Mouse (Mus musculus): Measurements from ENCODE around the gene Gpsm2.
"Not testable (repeated sequence)": the region's sequence is repeated elsewhere in the genome, so short reads cannot be mapped to it uniquely, and the experiment has no call there.

Gene Gpsm2

GRCm38 (mm10) chr3:108653710-108654379 is 68.3 kb downstream of the Gpsm2 start, which contains the start of gene Clcc1:
Gene Clcc1 (plus strand): TSS chr3:108653913.
- DNase-seq: peak; percentile 97 to 98

DNA sequence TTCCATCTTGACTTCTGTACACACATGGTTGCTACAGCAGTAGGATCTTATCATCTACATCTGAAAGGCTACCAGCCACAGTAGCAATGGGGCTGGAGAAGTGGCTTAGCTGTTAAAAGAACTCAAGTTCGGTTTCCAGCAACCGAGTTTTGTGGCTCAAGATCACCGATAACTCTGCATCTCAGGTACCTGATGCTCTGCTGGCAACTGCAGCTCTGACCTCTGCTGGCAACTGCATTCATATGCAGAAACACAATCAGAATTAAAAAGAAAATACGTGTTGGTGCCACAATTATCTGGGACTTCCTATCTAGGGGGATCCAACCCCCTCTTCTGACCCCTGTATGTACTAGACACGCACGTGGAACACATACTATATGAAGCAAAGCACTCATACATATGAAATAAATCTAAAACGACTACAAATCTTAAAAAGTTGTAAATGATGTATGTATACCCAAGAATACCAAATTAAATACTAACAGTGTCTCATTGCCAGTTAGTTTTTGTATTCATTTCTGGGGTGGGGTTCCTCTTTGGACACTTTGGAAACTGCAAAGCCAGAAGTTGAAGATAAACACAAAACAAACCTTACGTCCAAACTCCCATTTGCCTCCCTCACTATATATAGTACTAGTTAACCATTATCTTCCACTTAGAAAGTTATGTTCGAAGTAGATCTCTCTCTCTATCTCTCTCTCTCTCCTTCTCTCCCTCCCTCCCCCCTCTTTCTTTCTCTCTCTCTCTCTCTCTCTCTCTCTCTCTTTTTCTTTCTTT is 69.1 kb downstream of the Gpsm2 start:
- DNase-seq: no peak

DNA sequence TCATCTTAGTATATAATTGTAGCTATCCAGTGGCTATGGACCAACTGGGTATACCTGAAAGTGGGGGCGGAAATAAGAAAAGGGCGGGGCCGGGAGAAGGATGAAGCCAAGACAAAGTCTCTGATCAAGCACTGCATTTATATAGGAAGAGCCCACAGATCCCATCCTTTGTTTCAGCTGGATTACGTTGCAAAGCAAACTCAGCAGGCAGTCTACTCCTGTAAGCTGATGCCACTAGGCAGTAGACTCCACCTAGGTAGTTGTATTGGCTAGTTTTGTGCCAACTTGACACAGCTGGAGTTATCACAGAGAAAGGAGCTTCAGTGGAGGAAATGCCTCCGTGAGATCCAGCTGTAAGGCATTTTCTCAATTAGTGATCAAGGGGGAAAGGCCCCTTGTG is 74.4 kb downstream of the Gpsm2 start:
- DNase-seq: not testable (repeated sequence)

- peak; percentile 32 to 67 for DNase-seq
Measured at GRCm38 (mm10) chr3:108646036-108646435, 76.1 kb downstream of the Gpsm2 start.

GRCm38 (mm10) chr3:108644856-108645255 is 77.3 kb downstream of the Gpsm2 start:
- DNase-seq: no peak

DNA sequence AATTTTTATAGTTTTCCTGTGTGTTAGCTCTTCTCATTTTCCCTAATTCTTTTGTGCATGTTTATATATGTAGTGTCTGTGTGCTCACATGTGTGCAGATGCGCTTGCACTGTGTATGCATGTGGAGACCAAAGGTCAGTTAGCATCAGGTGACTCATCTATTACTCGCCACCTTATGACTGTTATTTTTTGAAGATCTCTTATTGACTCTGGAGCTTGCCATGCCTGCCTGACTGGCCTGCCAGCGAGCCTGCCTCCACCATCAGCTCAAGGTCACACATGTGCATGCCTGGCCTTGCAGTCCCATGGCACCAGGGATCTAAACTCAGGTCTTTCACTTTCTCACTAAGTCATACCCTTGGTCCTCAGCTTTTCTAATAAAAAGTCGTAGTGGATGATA is 81.1 kb downstream of the Gpsm2 start:
- DNase-seq: no peak

DNA sequence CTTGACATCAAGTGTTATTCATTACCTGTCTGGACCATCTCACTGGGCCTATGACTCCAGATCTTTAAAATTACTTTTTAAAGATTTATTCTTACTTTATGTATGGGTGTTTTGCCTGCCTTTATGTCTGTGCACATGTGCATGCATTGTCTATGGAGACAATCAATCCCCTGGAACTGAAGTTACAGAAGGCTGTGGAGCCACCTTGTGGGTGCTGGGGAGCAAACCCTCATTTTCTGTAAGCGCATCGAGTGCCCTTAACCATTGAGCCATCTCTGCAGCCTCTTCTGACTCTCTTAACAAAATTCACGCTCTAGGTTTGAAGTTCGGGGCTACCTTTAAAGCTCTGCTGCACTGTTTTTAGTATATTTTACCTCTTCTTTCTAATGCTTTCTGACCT is 82.7 kb downstream of the Gpsm2 start:
- DNase-seq: no peak

GRCm38 (mm10) chr3:108634761-108635160 is 87.3 kb downstream of the Gpsm2 start:
- peak; percentile 47 to 70 for DNase-seq

Measured in cerebellum, postnatal 25 days (tissue).